Mouse (Mus musculus) heart, embryonic 10.5 days (tissue): ENCODE data around the gene Cd3g. TPM values are rescaled to one million over a fixed set of nuclear protein-coding genes. Genes with fewer than 3 reads are reported as not detected.

ENCODE experiments used
- DNase-seq: peaks from one replicate; pipeline ENCODE4 v3.0.0-alpha.2; 2017; ENCODE audit warnings: low spot score
- H3K27ac ChIP-seq: fragments of 300-500 bp; sonication (generic); 2 replicates; pipeline ENCODE4 v1.5.1; 2016; ENCODE audit warnings: mild to moderate bottlenecking
- H3K27me3 ChIP-seq: fragments of 300-500 bp; sonication (generic); 2 replicates; pipeline ENCODE4 v1.6.1; 2016; ENCODE audit warnings: mild to moderate bottlenecking; ENCODE audit not compliant: poor library complexity, insufficient read depth, severe bottlenecking
- H3K36me3 ChIP-seq: fragments of 300-500 bp; sonication (generic); 2 replicates; pipeline ENCODE4 v1.6.1; 2016; ENCODE audit warnings: mild to moderate bottlenecking, moderate library complexity
- H3K4me1 ChIP-seq: fragments of 300-500 bp; sonication (generic); 2 replicates; pipeline ENCODE4 v1.6.1; 2016; ENCODE audit warnings: mild to moderate bottlenecking
- H3K4me3 ChIP-seq: fragments of 300-500 bp; sonication (generic); 2 replicates; pipeline ENCODE4 v1.5.1; 2016; ENCODE audit warnings: mild to moderate bottlenecking, moderate library complexity
- H3K9me3 ChIP-seq: fragments of 300-500 bp; sonication (generic); 2 replicates; pipeline ENCODE4 v1.6.1; 2016; ENCODE audit warnings: mild to moderate bottlenecking, moderate library complexity
- WGBS: fragments of 180-500 bp; shearing (Covaris S2); methylation state at CpG from one replicate; pipeline ENCODE4 v1.1.7; 2016; 5-methylcytosine and 5-hydroxymethylcytosine counted together
- polyA plus RNA-seq: library from polyadenylated mRNA; unstranded; fragments of >200 nt; fragmentation: Nextera tagmentation; extraction: Ambion mirVana; gene quantifications from 2 replicates; pipeline ENCODE4 v1.2.1, GENCODE M21; 2016

Gene Cd3g
- polyA plus RNA-seq = not detected in 2 replicates

DNA sequence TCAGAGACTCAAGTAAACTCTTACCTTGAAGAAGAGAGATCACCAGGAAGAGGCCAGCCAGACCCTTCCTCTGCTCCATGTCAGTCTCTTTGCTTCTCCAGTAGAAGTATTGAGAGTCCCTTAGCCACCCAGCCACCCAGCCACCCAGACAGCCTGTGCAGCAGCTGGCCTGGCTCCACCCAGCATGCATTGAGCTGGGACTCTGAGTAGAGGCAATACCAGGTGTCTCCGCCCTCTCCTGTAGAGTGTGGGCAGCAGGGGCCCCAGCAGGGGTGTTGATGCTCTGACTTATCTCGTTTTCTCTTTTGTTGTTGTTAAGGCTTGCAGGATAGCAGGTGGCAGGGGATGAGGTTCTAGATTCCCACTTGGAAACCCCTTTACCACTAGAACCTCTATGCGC, at the start of gene Cd3g:
Gene Cd3g (minus strand): TSS at position 190 of the 400 bp plus-strand sequence.
- 51% methylated on average over 3 of the region's 3 CpGs for WGBS
- no peaks in the 10 kb centered on the region for H3K36me3 ChIP-seq
- H3K27ac ChIP-seq = no peak within 1 kb of the TSS
- DNase-seq = no peak
- no peak within 1 kb of the TSS for H3K4me3 ChIP-seq
- H3K9me3 ChIP-seq = no peaks in the 10 kb centered on the region
- H3K27me3 ChIP-seq = peaks cover 15% of the 10 kb centered on the region; the same call in 1 of the 2 replicates
- H3K4me1 ChIP-seq = 0 out of 2 replicates have a peak, but pooled peaks cover 2% of the 10 kb centered on the region

DNA sequence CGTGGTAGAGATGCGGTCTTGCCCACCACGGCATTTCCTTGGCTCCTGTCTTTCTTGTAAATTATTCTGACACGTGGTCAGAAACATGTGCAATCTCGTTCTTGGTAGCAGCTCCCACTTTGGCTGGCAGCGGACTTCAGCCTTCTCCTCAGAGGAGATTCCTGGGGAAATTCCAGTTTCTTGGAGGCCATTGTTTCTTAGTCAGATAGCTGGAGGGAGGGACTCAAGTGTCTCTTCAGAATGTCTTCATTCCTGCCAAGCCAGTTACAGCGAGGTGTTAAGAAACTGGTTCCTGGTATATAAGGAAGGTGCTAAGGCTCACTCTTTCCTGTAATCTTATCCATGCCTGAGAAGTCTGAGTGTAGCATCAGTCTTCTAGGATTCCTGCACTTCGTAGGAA, 47.1 kb upstream of the Cd3g start:
- DNase-seq = no peak
- H3K9me3 ChIP-seq = no peaks in the 10 kb centered on the region
- WGBS = 69% methylated on average over 8 of the region's 8 CpGs
- no peaks in the 10 kb centered on the region for H3K36me3 ChIP-seq
- peaks cover 56% of the 10 kb centered on the region; the same call in 1 of the 2 replicates for H3K27me3 ChIP-seq
- H3K4me3 ChIP-seq = no peak overlapping the region
- H3K27ac ChIP-seq = no peak overlapping the region
- H3K4me1 ChIP-seq = no peaks in the 10 kb centered on the region

DNA sequence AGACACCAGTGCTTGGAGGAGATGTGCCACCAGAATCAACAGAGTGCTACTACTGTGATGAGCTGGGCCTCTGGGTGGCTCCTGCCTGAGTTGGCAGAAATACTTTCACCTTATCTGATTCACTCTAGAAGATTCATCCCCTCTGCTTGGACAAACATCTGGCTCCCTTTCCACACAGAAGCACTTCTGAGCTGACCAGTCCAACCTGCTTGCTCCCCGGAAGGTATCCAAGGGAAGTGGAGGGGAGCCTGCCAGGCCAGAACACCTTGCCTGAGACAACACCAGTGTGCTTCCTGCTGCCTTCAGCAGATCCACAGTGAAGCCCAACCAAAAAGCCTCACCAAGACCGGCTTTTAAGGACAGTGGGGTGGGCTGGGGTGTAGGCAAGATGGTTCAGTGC, 44.0 kb upstream of the Cd3g start:
- H3K36me3 ChIP-seq = no peaks in the 10 kb centered on the region
- H3K27me3 ChIP-seq = peaks cover 41% of the 10 kb centered on the region; the same call in 1 of the 2 replicates
- H3K27ac ChIP-seq = no peak overlapping the region
- DNase-seq = no peak
- no peaks in the 10 kb centered on the region for H3K9me3 ChIP-seq
- no peak overlapping the region for H3K4me3 ChIP-seq
- no peaks in the 10 kb centered on the region for H3K4me1 ChIP-seq
- whole genome bisulfite sequencing = 76% methylated on average over 2 of the region's 2 CpGs

DNA sequence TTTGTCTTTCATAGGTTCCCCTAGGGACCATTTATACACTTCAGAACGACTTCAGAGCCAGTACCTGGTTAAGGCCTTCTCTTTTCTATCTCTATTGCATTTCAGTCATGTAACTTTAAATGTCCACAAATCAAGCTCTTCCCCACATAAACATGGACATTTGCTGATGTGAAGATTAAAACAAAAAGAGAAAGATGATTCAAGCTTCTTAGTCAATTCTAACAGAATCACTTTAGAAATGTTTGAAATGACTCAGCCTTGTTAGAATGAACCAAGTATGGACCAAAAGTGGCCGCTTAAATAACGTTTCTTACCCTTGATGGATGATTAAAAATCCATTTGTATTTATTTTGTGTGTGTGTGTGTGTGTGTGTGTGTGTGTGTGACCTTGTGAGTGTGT, 43.4 kb upstream of the Cd3g start:
- DNase-seq = no peak
- Histone ChIP-seq H3K27ac (no peak overlapping the region), H3K4me3 (no peak overlapping the region), H3K9me3 (no peaks in the 10 kb centered on the region), H3K36me3 (no peaks in the 10 kb centered on the region), H3K4me1 (no peaks in the 10 kb centered on the region), H3K27me3 (peaks cover 36% of the 10 kb centered on the region; the same call in 1 of the 2 replicates)
- 51% methylated on average over 3 of the region's 3 CpGs for WGBS

DNA sequence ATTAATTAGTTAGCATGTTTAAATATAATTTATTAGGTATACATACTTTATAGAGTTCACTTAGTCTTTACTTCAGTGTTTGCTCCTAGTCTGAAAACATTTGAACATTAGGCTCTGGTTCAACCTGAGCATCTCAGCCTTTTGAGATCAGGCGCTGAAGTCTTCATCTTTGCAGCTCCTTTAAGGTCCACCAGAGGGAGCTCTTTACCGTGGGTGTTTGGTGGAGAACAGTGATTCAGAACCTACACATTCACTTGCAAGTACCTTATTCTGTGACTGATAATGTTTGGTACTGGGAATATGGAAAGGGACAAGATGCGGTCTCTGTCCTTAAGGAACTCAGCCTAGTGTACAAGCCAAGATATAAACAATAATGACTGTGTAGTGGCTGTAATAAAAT, 42.6 kb upstream of the Cd3g start:
- H3K4me3 ChIP-seq = no peak overlapping the region
- no peaks in the 10 kb centered on the region for H3K9me3 ChIP-seq
- no peaks in the 10 kb centered on the region for H3K4me1 ChIP-seq
- 10% methylated on average over 3 of the region's 3 CpGs for WGBS
- H3K27me3 ChIP-seq = peaks cover 27% of the 10 kb centered on the region; the same call in 1 of the 2 replicates
- DNase-seq = no peak
- H3K27ac ChIP-seq = no peak overlapping the region
- H3K36me3 ChIP-seq = no peaks in the 10 kb centered on the region

DNA sequence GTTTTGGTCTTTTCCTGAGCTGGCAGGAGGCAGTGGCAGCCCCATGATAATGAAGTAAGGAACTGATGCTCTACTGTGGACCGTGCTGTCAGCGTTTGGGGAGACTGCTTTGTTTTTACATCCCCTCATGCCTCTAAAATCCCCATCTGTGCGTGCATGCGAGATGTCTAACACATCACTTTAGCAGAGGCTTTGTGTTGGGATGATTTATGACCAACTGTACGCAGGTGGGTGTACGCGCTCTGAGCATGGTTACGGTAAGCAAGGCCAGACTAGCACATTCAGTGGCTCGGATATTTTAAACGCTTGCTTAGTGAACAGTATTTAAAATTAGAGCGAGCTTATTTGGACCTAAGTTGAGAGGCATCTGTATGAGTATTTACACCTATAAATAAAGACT, 37.8 kb upstream of the Cd3g start:
- Histone ChIP-seq H3K27me3 (no peaks in the 10 kb centered on the region), H3K27ac (no peak overlapping the region), H3K4me1 (no peaks in the 10 kb centered on the region), H3K36me3 (no peaks in the 10 kb centered on the region), H3K9me3 (no peaks in the 10 kb centered on the region), H3K4me3 (no peak overlapping the region)
- no peak for DNase-seq
- 83% methylated on average over 11 of the region's 11 CpGs for WGBS

DNA sequence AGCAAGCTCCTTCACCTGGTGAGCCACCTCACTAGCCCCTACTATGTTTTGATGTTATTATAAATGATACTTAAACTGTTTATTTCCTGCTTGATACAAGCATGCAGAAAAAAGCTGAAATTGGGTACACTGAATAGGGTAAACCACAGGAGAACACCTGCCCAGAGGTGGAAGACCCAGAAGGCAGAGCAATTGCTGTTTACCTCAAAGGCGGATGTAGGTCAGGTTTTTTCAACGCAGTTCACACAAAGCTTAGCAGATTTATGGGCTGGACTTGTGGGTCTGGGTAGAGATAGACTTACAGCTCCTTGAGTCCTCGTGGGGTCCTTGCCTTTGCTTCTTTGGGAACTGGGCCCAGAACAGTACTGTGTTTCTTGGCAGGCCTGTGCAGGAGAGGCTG, 35.6 kb upstream of the Cd3g start:
- Histone ChIP-seq H3K27ac (no peak overlapping the region), H3K4me3 (no peak overlapping the region), H3K9me3 (no peaks in the 10 kb centered on the region), H3K36me3 (no peaks in the 10 kb centered on the region), H3K27me3 (peaks cover 13% of the 10 kb centered on the region; the same call in 1 of the 2 replicates), H3K4me1 (no peaks in the 10 kb centered on the region)
- 69% methylated on average over 3 of the region's 3 CpGs for WGBS
- DNase-seq = no peak

DNA sequence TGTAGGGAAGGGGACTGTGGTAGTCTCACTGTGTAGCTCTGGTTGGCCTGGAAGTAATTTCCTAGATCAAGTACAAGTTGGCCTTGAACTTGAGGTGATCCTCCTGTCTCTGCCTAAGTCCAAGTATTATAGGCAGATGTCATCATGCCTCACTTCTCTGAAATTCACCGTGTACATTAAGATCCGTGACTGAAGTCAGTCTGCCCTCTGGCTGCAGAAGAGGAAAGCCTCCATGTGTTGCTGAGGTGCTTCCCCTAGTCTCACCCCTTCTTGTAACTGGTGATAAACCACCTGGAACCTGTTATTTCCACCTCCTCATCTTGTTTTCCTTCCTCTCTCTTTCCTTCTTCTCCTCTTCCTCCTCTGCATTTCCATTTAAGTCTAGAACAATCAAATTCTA, 34.6 kb upstream of the Cd3g start:
- Histone ChIP-seq H3K4me3 (no peak overlapping the region), H3K4me1 (no peaks in the 10 kb centered on the region), H3K9me3 (no peaks in the 10 kb centered on the region), H3K36me3 (no peaks in the 10 kb centered on the region), H3K27ac (no peak overlapping the region), H3K27me3 (peaks cover 13% of the 10 kb centered on the region; the same call in 1 of the 2 replicates)
- WGBS = 32% methylated on average over 2 of the region's 2 CpGs
- no peak for DNase-seq

DNA sequence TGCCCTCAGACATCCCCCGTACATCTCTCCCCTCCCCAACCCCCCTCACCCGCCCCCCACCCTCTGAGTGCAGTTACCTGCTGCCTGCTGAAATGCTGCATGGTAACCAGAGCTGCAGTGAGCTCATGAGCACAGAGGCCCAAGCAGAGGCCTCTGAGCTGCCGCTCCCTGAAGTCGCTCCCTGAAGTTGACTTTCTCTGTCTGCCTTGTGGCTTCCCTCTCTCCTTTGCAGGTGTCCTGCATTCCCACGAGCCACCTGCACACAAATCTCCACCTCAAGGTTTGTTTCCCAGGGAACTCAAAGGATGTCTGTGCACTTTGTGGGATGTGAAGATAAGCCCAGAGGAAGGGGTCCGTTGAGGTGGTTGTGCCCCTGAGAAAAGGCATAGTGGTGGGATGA, 31.1 kb upstream of the Cd3g start:
- DNase-seq = no peak
- WGBS = 43% methylated on average over 6 of the region's 6 CpGs
- H3K36me3 ChIP-seq = no peaks in the 10 kb centered on the region
- no peak overlapping the region for H3K27ac ChIP-seq
- H3K9me3 ChIP-seq = no peaks in the 10 kb centered on the region
- H3K4me1 ChIP-seq = no peaks in the 10 kb centered on the region
- no peak overlapping the region for H3K4me3 ChIP-seq
- peaks cover 13% of the 10 kb centered on the region; the same call in 1 of the 2 replicates for H3K27me3 ChIP-seq

DNA sequence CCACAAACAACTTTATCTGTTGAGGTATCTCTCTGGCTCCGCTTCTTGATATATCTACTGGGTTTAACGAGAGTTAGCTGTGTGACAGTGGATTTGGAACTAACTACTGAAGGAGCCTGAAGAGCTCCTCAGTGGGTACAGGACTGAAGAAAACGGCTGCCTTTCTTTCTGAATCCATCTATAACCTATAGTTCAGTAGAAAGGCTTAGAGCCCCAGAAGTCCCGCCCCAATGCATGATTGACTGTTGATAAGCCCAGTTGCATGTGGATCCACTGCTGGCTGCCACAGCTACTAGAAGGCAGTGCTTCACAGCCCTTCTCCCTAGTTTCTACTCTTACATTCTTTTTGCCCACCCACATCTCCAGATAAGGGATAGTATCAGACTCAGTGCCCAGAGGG, 30.2 kb upstream of the Cd3g start:
- Histone ChIP-seq H3K4me1 (no peaks in the 10 kb centered on the region), H3K36me3 (no peaks in the 10 kb centered on the region), H3K9me3 (no peaks in the 10 kb centered on the region), H3K4me3 (no peak overlapping the region), H3K27ac (no peak overlapping the region), H3K27me3 (peaks cover 16% of the 10 kb centered on the region; the same call in 1 of the 2 replicates)
- DNase-seq = no peak
- 70% methylated on average over 4 of the region's 4 CpGs for WGBS

DNA sequence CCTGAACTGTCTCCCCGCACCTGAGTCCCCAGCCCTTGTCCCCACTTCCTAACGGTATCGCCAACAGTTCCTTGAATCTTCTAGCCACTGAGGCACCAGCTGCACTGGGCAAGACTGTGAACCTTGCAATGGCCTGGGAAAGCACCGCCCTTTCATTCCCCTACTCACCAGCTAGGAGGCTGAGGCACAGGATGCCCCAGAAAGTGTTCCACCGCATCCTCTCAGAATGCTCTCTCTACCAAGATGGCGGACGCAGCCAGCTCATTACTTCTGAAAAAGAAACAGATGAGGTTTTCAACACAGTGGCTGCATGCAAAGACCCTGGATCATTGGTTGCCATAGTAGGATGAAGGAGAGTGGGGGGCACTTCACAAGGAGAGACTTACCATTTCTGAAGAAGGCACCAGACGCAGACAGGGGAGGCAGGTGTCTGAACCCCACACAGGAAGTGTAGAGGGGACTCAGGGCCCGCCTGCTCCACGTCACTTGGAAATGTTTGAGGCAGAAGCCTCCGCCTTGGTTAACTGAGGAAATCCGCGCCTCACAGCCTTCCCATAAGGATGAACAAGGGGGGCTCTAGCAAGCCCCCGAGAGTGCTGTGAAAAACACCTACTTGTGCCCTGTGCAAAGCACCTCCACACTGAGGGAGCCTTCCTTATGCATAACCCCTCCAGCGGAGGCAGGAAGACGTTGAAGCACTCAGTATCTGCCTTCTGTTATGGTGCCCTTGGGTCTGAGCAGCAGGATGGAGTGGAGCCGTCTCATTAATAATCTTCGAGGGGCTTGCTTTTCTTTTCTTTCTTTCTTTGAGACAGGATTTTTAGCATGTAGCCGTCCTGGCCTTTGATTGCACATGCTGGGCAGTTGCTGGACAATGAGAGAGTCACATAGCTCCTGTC, 29.2 kb upstream of the Cd3g start, which contains the start of gene Cd3e:
Gene Cd3e (minus strand): TSS at position 448 of the 899 bp plus-strand sequence.
- Histone ChIP-seq H3K36me3 (no peaks in the 10 kb centered on the region), H3K27me3 (peaks cover 16% of the 10 kb centered on the region; the same call in 1 of the 2 replicates), H3K27ac (no peak within 1 kb of the TSS), H3K4me1 (no peaks in the 10 kb centered on the region), H3K9me3 (no peaks in the 10 kb centered on the region), H3K4me3 (no peak within 1 kb of the TSS)
- DNase-seq = no peak
- WGBS = 83% methylated on average over 19 of the region's 19 CpGs

DNA sequence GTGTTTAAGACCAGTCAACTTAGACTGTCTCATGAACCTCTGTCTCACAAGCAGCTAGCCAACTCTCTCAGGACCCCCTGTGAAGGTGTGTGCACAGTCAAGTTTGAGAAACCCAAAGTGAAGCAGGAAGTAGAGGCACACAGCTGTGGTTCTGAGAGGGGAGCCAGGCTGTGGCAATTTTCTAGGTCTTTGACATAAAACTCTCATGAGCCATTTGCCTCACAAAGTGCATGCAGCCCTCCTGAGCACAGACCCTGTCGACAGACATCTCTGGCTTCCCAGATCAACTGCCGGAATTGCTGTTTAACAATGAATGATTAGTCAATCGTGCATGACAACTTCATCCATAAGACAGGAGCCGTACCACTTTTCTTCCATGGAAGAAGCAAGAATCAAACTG, 28.1 kb upstream of the Cd3g start:
- 82% methylated on average over 4 of the region's 4 CpGs for WGBS
- H3K4me3 ChIP-seq = no peak overlapping the region
- no peak for DNase-seq

DNA sequence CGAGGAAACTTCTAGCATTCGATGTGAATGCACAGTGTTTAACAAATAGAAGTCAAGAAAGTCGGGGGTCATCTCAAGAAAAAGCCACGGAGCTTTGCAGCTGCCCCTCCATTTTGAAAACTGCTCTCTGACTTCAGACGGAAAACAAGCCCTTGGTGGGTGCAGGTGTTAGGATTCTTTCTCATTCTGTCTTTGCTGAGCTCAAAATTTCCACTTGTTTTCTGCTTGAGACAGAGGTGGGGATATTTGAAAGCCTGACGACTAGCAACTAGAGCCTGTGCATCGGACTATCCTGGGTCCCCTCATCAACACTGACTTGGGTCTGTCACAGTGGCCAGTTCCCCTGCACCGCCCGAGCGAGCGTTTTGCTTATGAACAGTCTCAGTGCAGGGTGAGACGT, 27.2 kb upstream of the Cd3g start:
- Histone ChIP-seq H3K4me1 (no peaks in the 10 kb centered on the region), H3K4me3 (no peak overlapping the region), H3K27ac (no peak overlapping the region), H3K9me3 (no peaks in the 10 kb centered on the region), H3K27me3 (peaks cover 16% of the 10 kb centered on the region; the same call in 1 of the 2 replicates), H3K36me3 (no peaks in the 10 kb centered on the region)
- 65% methylated on average over 12 of the region's 12 CpGs for WGBS
- DNase-seq = no peak

More for the DNA sequence above, 28.1 kb upstream of the Cd3g start:
- H3K36me3 ChIP-seq = no peaks in the 10 kb centered on the region
- H3K27me3 ChIP-seq = peaks cover 16% of the 10 kb centered on the region; the same call in 1 of the 2 replicates
- H3K9me3 ChIP-seq = no peaks in the 10 kb centered on the region
- no peak overlapping the region for H3K27ac ChIP-seq
- H3K4me1 ChIP-seq = no peaks in the 10 kb centered on the region
